Mouse (Mus musculus) limb, embryonic 13.5 days (tissue): ENCODE measurements around the gene Sncb. TPM values are rescaled to one million over a fixed set of nuclear protein-coding genes. Genes with fewer than 3 reads are reported as not detected.

Experiments
- ATAC-seq: fragments of 200-750 bp; cut with Nextera tagmentation; 2 replicates; pipeline ENCODE4 v1.8.0; 2017; ENCODE audit warnings: low read depth, moderate number of reproducible peaks, moderate TSS enrichment; ENCODE audit not compliant: low FRiP score
- H3K27ac ChIP-seq: fragments of 300-500 bp; sonication (generic); 2 replicates; pipeline ENCODE4 v1.5.1; 2015; ENCODE audit warnings: inconsistent platforms, mild to moderate bottlenecking, moderate library complexity
- H3K27me3 ChIP-seq: fragments of 300-500 bp; sonication (generic); 2 replicates; pipeline ENCODE4 v1.6.1; 2015; ENCODE audit warnings: mild to moderate bottlenecking, inconsistent platforms
- H3K36me3 ChIP-seq: fragments of 300-500 bp; sonication (generic); 2 replicates; pipeline ENCODE4 v1.6.1; 2015; ENCODE audit warnings: inconsistent platforms, mild to moderate bottlenecking, moderate library complexity
- H3K4me1 ChIP-seq: fragments of 300-500 bp; sonication (generic); 2 replicates; pipeline ENCODE4 v1.6.1; 2015; ENCODE audit warnings: inconsistent platforms
- H3K4me2 ChIP-seq: fragments of 300-500 bp; sonication (generic); replicated peaks from 2 replicates; pipeline ENCODE4 v1.6.1; 2015; ENCODE audit warnings: inconsistent platforms, mild to moderate bottlenecking, moderate library complexity
- H3K4me3 ChIP-seq: fragments of 300-500 bp; sonication (generic); 2 replicates; pipeline ENCODE4 v1.5.1; 2015; ENCODE audit warnings: moderate library complexity, mild to moderate bottlenecking, inconsistent platforms
- H3K9ac ChIP-seq: fragments of 300-500 bp; sonication (generic); 2 replicates; pipeline ENCODE4 v1.6.1; 2015; ENCODE audit warnings: mild to moderate bottlenecking, inconsistent platforms
- H3K9me3 ChIP-seq: fragments of 300-500 bp; sonication (generic); 2 replicates; pipeline ENCODE4 v1.6.1; 2016; ENCODE audit warnings: inconsistent platforms
- WGBS: fragments of 180-500 bp; shearing (Covaris S2); methylation state at CpG from one replicate; pipeline ENCODE4 v1.1.7; 2015; 5-methylcytosine and 5-hydroxymethylcytosine counted together
- polyA plus RNA-seq: library from polyadenylated mRNA; unstranded; fragments of >200 nt; fragmentation: Nextera tagmentation; extraction: Ambion mirVana; gene quantifications from 2 replicates; pipeline ENCODE4 v1.2.1, GENCODE M21; 2015

Sncb gene
- not detected in 2 replicates for polyA plus RNA-seq

- peaks cover 68% of the 10 kb centered on the region for H3K27me3 ChIP-seq
- no peaks in the 10 kb centered on the region for H3K9me3 ChIP-seq
- H3K4me1 ChIP-seq, result peaks cover 11% of the 10 kb centered on the region
- H3K4me2 ChIP-seq, result peak within 1 kb of the TSS; percentile 61
- no peak; the same call in 1 of the 2 replicates for ATAC-seq
- under 1% methylated on average over 35 of the region's 35 CpGs for WGBS
- H3K4me3 ChIP-seq, result peak within 1 kb of the TSS; percentile 37
- H3K27ac ChIP-seq, result no peak within 1 kb of the TSS
- H3K9ac ChIP-seq, result no peak within 1 kb of the TSS
- H3K36me3 ChIP-seq, result no peaks in the 10 kb centered on the region
Measured at GRCm38 (mm10) chr13:54766192-54766768, at the start of gene Sncb. Sncb (minus strand) TSS chr13:54766595.

DNA sequence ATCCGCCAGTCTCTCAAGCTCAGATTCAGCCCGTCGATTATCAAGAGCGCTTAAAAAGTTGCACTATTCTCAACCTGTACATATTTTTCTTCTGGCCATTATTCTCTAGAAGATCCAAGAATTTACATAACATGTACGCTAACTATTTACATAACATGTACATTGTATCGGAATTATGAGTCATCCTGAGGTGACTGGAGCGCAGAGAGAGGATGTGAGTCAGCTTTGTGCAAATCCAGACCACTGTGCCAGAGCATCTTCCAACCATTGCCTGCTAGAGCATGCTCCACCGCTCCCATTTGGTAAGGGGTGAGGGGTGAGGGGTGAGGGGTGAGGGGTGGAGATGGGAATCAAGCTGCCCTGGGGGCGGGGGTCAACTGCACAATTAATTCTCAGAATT lies 47.0 kb upstream of the Sncb start:
- no peak for ATAC-seq
- WGBS, result 89% methylated on average over 9 of the region's 9 CpGs
- Histone ChIP-seq H3K27me3 (peaks cover 8% of the 10 kb centered on the region; the same call in 1 of the 2 replicates), H3K36me3 (no peaks in the 10 kb centered on the region), H3K4me3 (no peak overlapping the region), H3K9ac (no peak overlapping the region), H3K4me1 (no peaks in the 10 kb centered on the region), H3K4me2 (no peak overlapping the region), H3K27ac (no peak overlapping the region), H3K9me3 (0 out of 2 replicates have a peak, but pooled peaks cover 4% of the 10 kb centered on the region)

DNA sequence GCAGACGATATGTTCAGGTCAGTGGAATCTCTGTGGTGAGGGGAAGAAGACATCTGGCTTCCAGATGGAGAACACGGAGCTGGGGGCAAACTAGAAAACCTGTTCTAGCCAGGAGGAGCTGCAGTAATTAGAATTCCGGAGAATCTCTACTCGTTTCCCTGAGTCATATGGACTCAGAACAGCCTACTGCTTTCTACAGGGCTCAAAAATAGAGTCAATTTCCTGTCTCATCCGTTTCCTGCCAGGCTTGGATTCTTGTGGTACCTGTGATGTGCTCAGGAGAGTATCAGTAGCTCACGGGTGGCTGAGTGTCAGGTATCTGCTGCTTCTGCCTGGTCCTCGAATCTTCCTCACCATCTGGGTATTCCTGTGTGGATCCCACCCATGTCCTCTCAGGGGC lies 45.1 kb upstream of the Sncb start:
- H3K4me2 ChIP-seq, result no peak overlapping the region

DNA sequence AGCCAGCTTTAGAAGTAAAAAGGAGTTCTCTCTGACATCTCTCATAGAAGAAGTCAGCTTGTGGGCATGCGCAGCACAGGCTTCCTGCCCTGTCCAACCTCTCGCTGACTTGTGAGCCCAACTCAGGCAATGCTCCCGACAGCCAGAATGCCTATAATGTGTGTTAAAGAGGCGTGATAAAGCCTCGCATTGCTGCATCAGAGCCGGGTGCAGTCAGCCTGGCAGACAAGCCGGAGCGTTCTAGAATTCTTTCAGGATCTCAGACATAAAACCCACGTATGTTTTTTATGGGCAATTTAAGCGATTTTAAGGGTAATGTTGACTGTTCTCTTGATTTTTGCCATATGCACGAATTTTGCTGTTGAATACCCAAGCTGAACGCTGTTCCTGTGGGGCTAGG lies 41.7 kb upstream of the Sncb start:
- ATAC-seq, result no peak
- Histone ChIP-seq H3K4me2 (no peak overlapping the region), H3K27me3 (peaks cover 34% of the 10 kb centered on the region), H3K4me1 (no peaks in the 10 kb centered on the region), H3K36me3 (no peaks in the 10 kb centered on the region), H3K9me3 (0 out of 2 replicates have a peak, but pooled peaks cover 4% of the 10 kb centered on the region), H3K4me3 (no peak overlapping the region), H3K27ac (no peak overlapping the region), H3K9ac (no peak overlapping the region)
- 48% methylated on average over 12 of the region's 12 CpGs for WGBS

More for the DNA sequence above, 45.1 kb upstream of the Sncb start:
- H3K36me3 ChIP-seq, result no peaks in the 10 kb centered on the region
- ATAC-seq, result no peak
- H3K9me3 ChIP-seq, result 0 out of 2 replicates have a peak, but pooled peaks cover 4% of the 10 kb centered on the region
- no peak overlapping the region for H3K9ac ChIP-seq
- WGBS, result 24% methylated on average over 7 of the region's 7 CpGs
- H3K27ac ChIP-seq, result no peak overlapping the region
- H3K27me3 ChIP-seq, result peaks cover 10% of the 10 kb centered on the region
- no peak overlapping the region for H3K4me3 ChIP-seq
- H3K4me1 ChIP-seq, result no peaks in the 10 kb centered on the region

DNA sequence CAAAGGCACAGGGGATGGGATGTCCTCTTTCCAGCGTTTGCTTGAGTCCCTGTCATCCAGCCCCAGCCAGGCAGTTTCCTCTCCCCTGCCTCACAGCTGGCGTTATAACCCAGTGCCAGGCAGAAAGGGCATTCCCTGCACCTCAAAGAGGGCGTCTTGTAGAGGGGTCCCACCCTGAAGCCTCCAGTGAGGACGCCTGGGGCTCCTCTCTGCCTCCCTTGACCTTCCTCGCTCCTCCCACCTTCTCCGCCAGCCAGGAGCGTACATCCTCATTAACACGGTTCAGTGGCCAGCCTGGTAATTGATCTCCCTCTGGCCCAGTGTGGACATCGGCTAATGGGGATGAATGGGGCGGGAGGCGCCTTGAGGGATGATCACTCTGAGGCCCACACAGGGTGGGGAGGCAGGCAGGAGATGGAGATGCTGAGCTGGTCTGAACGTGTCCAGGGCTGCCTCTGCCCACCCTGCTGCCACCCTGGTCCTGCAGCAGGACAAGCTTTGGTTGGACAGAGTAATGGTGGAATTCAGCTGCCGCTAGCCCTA lies 40.1 kb upstream of the Sncb start:
- Histone ChIP-seq H3K27me3 (peaks cover 34% of the 10 kb centered on the region), H3K27ac (no peak overlapping the region), H3K4me1 (no peaks in the 10 kb centered on the region), H3K9me3 (0 out of 2 replicates have a peak, but pooled peaks cover 4% of the 10 kb centered on the region), H3K4me3 (no peak overlapping the region), H3K4me2 (no peak overlapping the region), H3K36me3 (no peaks in the 10 kb centered on the region), H3K9ac (no peak overlapping the region)
- ATAC-seq, result no peak
- 30% methylated on average over 13 of the region's 13 CpGs for WGBS

GRCm38 (mm10) chr13:54805134-54805838 lies 38.9 kb upstream of the Sncb start:
- ATAC-seq, result no peak
- no peaks in the 10 kb centered on the region for H3K36me3 ChIP-seq
- peaks cover 34% of the 10 kb centered on the region for H3K27me3 ChIP-seq
- no peaks in the 10 kb centered on the region for H3K4me1 ChIP-seq
- no peak overlapping the region for H3K27ac ChIP-seq
- H3K9me3 ChIP-seq, result no peaks in the 10 kb centered on the region
- H3K9ac ChIP-seq, result no peak overlapping the region
- no peak overlapping the region for H3K4me3 ChIP-seq
- H3K4me2 ChIP-seq, result no peak overlapping the region
- WGBS, result 46% methylated on average over 21 of the region's 21 CpGs

- Histone ChIP-seq H3K4me1 (no peaks in the 10 kb centered on the region), H3K9ac (no peak overlapping the region), H3K4me3 (no peak overlapping the region), H3K36me3 (no peaks in the 10 kb centered on the region), H3K9me3 (no peaks in the 10 kb centered on the region), H3K4me2 (no peak overlapping the region), H3K27me3 (peaks cover 44% of the 10 kb centered on the region), H3K27ac (no peak overlapping the region)
- WGBS, result 83% methylated on average over 6 of the region's 6 CpGs
- ATAC-seq, result no peak
Measured at GRCm38 (mm10) chr13:54803010-54803409, 36.6 kb upstream of the Sncb start.

DNA sequence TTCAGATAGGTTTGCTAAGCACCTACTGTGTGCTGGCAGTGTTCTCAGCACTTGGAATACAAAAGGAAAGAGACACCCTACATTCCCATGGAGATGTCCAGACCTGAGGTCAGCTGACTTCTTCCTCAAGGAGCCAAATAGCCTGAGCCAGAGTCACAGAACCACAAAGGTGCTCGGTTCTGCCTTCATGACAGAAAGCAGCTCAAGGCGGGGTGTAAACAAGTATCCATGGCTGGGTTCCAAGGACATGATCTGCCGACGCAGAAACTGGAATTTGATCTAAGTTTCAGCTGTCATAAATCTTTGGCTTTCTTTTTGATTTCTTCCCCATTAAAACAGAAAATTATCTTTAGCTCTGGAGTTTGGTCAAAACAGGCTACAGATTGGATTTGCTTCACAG lies 33.8 kb upstream of the Sncb start:
- Histone ChIP-seq H3K4me2 (no peak overlapping the region), H3K36me3 (no peaks in the 10 kb centered on the region), H3K27ac (no peak overlapping the region), H3K9me3 (no peaks in the 10 kb centered on the region), H3K4me3 (no peak overlapping the region), H3K27me3 (peaks cover 34% of the 10 kb centered on the region), H3K9ac (no peak overlapping the region), H3K4me1 (no peaks in the 10 kb centered on the region)
- WGBS, result 57% methylated on average over 4 of the region's 4 CpGs
- ATAC-seq, result no peak

- ATAC-seq, result peak; percentile 34; the same call in 1 of the 2 replicates
- H3K4me1 ChIP-seq, result no peaks in the 10 kb centered on the region
- H3K9ac ChIP-seq, result no peak overlapping the region
- peaks cover 29% of the 10 kb centered on the region for H3K27me3 ChIP-seq
- no peak overlapping the region for H3K4me3 ChIP-seq
- H3K4me2 ChIP-seq, result peak overlapping the region; percentile 37; the same call in 1 of the 2 replicates
- H3K36me3 ChIP-seq, result no peaks in the 10 kb centered on the region
- WGBS, result 17% methylated on average over 9 of the region's 9 CpGs
- H3K27ac ChIP-seq, result no peak overlapping the region
- H3K9me3 ChIP-seq, result no peaks in the 10 kb centered on the region
Measured at GRCm38 (mm10) chr13:54799701-54800100, 33.3 kb upstream of the Sncb start.

- WGBS, result 68% methylated on average over 10 of the region's 10 CpGs
- H3K9me3 ChIP-seq, result no peaks in the 10 kb centered on the region
- no peaks in the 10 kb centered on the region for H3K4me1 ChIP-seq
- H3K27me3 ChIP-seq, result peaks cover 22% of the 10 kb centered on the region; the same call in 1 of the 2 replicates
- no peaks in the 10 kb centered on the region for H3K36me3 ChIP-seq
- no peak overlapping the region for H3K4me3 ChIP-seq
- no peak for ATAC-seq
- no peak overlapping the region for H3K9ac ChIP-seq
- H3K27ac ChIP-seq, result no peak overlapping the region
- H3K4me2 ChIP-seq, result no peak overlapping the region
Measured at GRCm38 (mm10) chr13:54798740-54799139, 32.3 kb upstream of the Sncb start.

DNA sequence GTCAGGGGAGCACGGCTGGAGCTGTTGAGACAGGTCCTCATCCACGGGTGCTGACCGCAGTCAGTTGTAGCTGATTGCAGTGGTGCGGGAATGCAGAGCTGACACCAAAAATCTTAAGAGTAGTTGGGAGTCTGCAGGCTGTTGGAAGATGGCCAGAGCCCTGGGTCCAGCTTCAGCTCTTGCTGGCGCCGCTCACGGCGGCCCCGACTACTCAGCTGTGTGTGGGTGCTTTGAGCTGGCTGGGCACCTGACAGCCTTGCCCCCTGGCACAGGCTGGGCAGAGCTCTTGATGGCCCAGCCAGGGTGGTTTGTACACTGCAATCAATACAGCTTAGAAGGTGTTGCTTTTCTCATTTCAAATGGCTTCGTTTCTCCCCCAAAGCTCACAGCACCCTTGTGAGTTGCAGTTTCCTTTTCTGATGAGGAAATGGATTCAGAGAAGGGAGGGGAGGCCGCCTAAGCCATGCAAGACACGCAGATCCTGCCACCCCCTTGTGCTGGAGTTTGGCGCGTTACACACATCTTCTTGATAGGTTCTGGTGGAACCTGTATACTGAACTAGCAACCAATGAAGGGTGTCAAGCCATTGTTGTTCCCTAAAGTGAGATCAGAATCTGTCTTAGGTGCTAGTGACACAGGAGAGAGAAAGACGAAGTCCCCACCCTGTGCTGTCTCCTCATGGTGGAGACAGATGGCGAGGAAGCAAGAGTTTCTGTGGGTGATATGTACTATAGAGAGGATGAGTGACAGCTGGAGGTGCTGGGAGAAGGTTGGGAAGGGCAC lies 31.7 kb upstream of the Sncb start:
- Histone ChIP-seq H3K9me3 (no peaks in the 10 kb centered on the region), H3K27ac (no peak overlapping the region), H3K9ac (no peak overlapping the region), H3K4me3 (no peak overlapping the region), H3K4me1 (no peaks in the 10 kb centered on the region), H3K27me3 (peaks cover 28% of the 10 kb centered on the region; the same call in 1 of the 2 replicates), H3K4me2 (no peak overlapping the region), H3K36me3 (no peaks in the 10 kb centered on the region)
- no peak for ATAC-seq
- 77% methylated on average over 16 of the region's 16 CpGs for WGBS

GRCm38 (mm10) chr13:54797356-54797755 lies 31.0 kb upstream of the Sncb start:
- Histone ChIP-seq H3K9me3 (no peaks in the 10 kb centered on the region), H3K36me3 (no peaks in the 10 kb centered on the region), H3K9ac (no peak overlapping the region), H3K4me3 (no peak overlapping the region), H3K4me1 (no peaks in the 10 kb centered on the region), H3K4me2 (no peak overlapping the region), H3K27me3 (peaks cover 35% of the 10 kb centered on the region), H3K27ac (no peak overlapping the region)
- 34% methylated on average over 4 of the region's 4 CpGs for WGBS
- no peak for ATAC-seq
